Mouse (Mus musculus): Measurements from ENCODE around the gene Ptov1.

The Ptov1 gene

GRCm38 (mm10) chr7:44814423-44814822 is 55.2 kb downstream of the Ptov1 start:
- no peak for DNase-seq (ENCODE audit: low spot score)

DNA sequence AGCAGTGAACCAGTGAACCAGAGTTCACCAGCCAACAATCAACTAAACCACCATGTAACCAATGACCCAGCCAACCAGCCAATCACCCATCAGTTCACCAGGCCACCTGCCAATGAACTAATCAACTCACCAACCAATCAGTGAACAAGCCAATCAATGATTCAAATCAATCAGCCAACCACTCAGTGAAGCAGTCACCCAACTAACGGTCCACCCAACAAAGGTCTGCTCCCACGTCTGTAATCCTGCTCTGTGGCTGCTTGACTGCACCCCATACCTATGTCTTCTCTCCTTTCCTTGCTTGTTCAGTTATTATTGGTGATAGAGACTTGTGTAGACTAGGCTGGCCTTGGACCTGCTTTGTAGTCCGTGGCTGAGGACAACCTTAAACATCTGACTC is 55.6 kb downstream of the Ptov1 start:
- DNase-seq (ENCODE audit: low spot score): no peak
